Mouse (Mus musculus): ENCODE measurements around the gene Asgr1. TPM values are rescaled to one million over a fixed set of nuclear protein-coding genes. Genes with fewer than 3 reads are reported as not detected.
"Not testable (repeated sequence)": the region's sequence is repeated elsewhere in the genome, so short reads cannot be mapped to it uniquely, and the experiment has no call there.

Gene Asgr1
- polyA plus RNA-seq, 1 experiment from 2014 or later: 1.4 TPM

DNA sequence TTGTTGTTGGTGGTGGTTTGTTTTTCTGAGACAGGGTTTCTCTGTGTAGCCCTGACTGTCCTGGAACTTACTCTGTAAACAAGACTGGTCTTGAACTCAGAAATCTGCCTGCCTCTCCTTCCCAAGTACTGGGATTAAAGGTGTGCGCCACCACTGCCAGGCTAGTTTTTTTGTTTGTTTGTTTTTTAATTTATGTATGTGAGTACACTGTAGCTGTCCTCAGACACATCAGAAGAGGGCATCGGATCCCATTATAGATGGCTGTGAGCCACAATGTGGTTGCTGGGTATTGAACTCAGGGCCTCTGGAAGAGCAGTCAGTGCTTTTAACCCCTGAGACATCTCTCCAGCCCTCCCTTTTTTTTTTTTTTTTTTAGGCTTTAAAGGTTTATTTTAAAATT is 37.7 kb upstream of the Asgr1 start:
- ATAC-seq (ENCODE audit: low FRiP score, low TSS enrichment); H3K9ac ChIP-seq (replicated peaks; ENCODE audit: low read length); H3K4me3 ChIP-seq (ENCODE audit: low read length); H3K9me3 ChIP-seq (ENCODE audit: low read length); H3K27ac ChIP-seq (ENCODE audit: low read length); H3K27me3 ChIP-seq (ENCODE audit: insufficient read depth, low read length); H3K4me2 ChIP-seq (replicated peaks; ENCODE audit: low read depth, low read length): not testable (repeated sequence)
- Histone ChIP-seq H3K36me3 (ENCODE audit: insufficient read depth, low read length) (peaks cover 24% of the 10 kb centered on the region), H3K4me1 (ENCODE audit: insufficient read depth, low read length) (peaks cover 53% of the 10 kb centered on the region)
- 85% methylated on average over 2 of the region's 2 CpGs for WGBS

- peak within 1 kb of the TSS; percentile 78 for H3K27ac ChIP-seq (ENCODE audit: low read length)
- peaks cover 19% of the 10 kb centered on the region for H3K36me3 ChIP-seq (ENCODE audit: insufficient read depth, low read length)
- 66% methylated on average over 3 of the region's 3 CpGs for WGBS
- peaks cover 53% of the 10 kb centered on the region for H3K4me1 ChIP-seq (ENCODE audit: insufficient read depth, low read length)
- peak within 1 kb of the TSS; percentile 94 for H3K4me2 ChIP-seq (replicated peaks; ENCODE audit: low read depth, low read length)
- H3K9me3 ChIP-seq (ENCODE audit: low read length): no peaks in the 10 kb centered on the region
- H3K27me3 ChIP-seq (ENCODE audit: insufficient read depth, low read length): no peaks in the 10 kb centered on the region
- peak within 1 kb of the TSS; percentile 85 for H3K9ac ChIP-seq (replicated peaks; ENCODE audit: low read length)
- no peak for ATAC-seq (ENCODE audit: low FRiP score, low TSS enrichment)
- peak within 1 kb of the TSS; percentile 74 for H3K4me3 ChIP-seq (ENCODE audit: low read length)
Observed at GRCm38 (mm10) chr11:70016669-70017068, 37.2 kb upstream of the Asgr1 start, which contains the start of gene Dlg4. TSS of gene Dlg4 (plus strand) at chr11:70016942.

DNA sequence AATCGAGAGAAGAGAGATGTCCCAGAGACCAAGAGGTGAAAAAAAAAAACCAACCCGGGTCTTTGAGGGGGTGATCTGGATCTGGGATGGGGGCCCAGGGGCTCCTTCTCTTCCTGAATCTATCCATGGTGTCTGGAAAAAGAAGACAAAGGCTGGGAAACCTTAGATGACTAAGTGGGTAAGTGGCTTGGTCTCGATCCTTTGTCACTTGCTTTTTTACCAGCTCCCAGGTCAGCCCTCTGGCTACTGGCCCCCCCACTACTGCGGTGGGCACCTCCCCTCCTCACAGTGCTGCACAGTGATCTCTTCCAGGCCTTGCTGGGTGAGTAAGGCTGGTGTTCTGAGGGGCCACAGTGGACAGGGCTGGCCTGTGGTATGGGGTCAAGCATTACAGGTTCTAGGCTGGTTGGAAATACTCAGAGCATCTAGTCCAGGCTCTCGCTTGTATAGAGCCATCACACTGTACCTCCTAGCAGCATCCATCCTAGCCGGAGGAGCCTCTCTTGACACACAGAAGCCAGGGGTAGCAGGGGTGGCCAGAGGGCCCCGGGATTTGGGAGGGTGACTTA is 36.6 kb upstream of the Asgr1 start:
- no peak for ATAC-seq (ENCODE audit: low FRiP score, low TSS enrichment)
- H3K4me3 ChIP-seq (ENCODE audit: low read length): no peak overlapping the region; the same call in 1 of the 2 replicates
- H3K4me2 ChIP-seq (replicated peaks; ENCODE audit: low read depth, low read length): peak overlapping the region; percentile 94
- 44% methylated on average over 7 of the region's 7 CpGs for WGBS
- peaks cover 53% of the 10 kb centered on the region for H3K4me1 ChIP-seq (ENCODE audit: insufficient read depth, low read length)
- peak overlapping the region; percentile 85 for H3K9ac ChIP-seq (replicated peaks; ENCODE audit: low read length)
- H3K36me3 ChIP-seq (ENCODE audit: insufficient read depth, low read length): peaks cover 14% of the 10 kb centered on the region
- H3K9me3 ChIP-seq (ENCODE audit: low read length): no peaks in the 10 kb centered on the region
- H3K27ac ChIP-seq (ENCODE audit: low read length): peak overlapping the region; percentile 78; the same call in 1 of the 2 replicates
- no peaks in the 10 kb centered on the region for H3K27me3 ChIP-seq (ENCODE audit: insufficient read depth, low read length)

DNA sequence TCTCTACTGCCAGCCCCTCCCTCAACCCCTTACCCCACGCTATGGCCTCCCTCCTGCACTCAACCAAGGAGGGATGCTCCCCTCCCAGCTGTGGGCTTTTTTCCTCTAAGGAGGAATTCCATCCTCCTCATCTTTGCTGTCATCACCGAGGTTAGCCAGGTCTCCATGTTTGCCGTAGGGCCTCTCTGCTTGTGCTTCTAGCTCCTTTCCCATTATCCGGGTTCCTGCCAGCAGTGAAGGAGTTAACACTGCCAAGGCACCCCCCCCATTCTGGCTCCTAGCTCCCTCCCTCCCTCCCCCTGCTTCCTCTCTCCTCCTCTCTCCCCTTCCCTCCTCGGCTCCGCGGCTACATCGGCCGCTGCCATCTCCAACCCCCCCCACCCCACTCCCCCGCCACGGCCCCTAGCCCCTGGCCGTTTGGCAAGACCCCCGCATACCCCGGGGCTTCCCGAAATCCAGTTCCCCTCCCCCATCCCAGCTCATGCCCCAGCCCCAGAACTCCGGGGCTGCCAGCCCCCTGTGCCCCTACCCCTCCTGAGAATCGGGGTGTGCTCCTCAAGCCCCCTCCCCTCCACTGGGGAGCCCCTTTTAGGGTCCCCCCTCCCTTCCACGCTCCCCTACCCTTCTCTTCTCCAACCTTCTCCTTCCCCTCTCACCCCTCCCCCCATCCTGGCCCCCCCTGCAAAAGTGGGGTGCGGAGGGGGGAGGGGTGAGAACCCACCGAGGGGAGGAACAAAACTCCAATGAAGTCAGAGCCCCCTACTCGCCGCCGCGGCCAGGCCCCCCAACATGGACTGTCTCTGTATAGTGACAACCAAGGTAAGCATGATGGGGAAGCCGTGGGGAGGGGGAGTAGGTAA is 35.5 kb upstream of the Asgr1 start:
- no peak for ATAC-seq (ENCODE audit: low FRiP score, low TSS enrichment)
- H3K4me2 ChIP-seq (replicated peaks; ENCODE audit: low read depth, low read length): peak overlapping the region; percentile 94
- H3K4me3 ChIP-seq (ENCODE audit: low read length): peak overlapping the region; percentile 74
- under 1% methylated on average over 22 of the region's 25 CpGs for WGBS
- peak overlapping the region; percentile 88 for H3K27ac ChIP-seq (ENCODE audit: low read length)
- H3K9me3 ChIP-seq (ENCODE audit: low read length): no peaks in the 10 kb centered on the region
- H3K27me3 ChIP-seq (ENCODE audit: insufficient read depth, low read length): no peaks in the 10 kb centered on the region
- peaks cover 3% of the 10 kb centered on the region; the same call in 1 of the 2 replicates for H3K36me3 ChIP-seq (ENCODE audit: insufficient read depth, low read length)
- peaks cover 56% of the 10 kb centered on the region for H3K4me1 ChIP-seq (ENCODE audit: insufficient read depth, low read length)
- H3K9ac ChIP-seq (replicated peaks; ENCODE audit: low read length): peak overlapping the region; percentile 85

GRCm38 (mm10) chr11:70019495-70020021 is 34.3 kb upstream of the Asgr1 start:
- Histone ChIP-seq H3K4me1 (ENCODE audit: insufficient read depth, low read length) (peaks cover 58% of the 10 kb centered on the region), H3K4me3 (ENCODE audit: low read length) (peak overlapping the region; percentile 74), H3K9ac (replicated peaks; ENCODE audit: low read length) (peak overlapping the region; percentile 85), H3K27me3 (ENCODE audit: insufficient read depth, low read length) (no peaks in the 10 kb centered on the region), H3K36me3 (ENCODE audit: insufficient read depth, low read length) (no peaks in the 10 kb centered on the region), H3K4me2 (replicated peaks; ENCODE audit: low read depth, low read length) (peak overlapping the region; percentile 94), H3K27ac (ENCODE audit: low read length) (peak overlapping the region; percentile 88), H3K9me3 (ENCODE audit: low read length) (no peaks in the 10 kb centered on the region)
- no peak for ATAC-seq (ENCODE audit: low FRiP score, low TSS enrichment)
- WGBS: 0% methylated on average over 1 of the region's 2 CpGs

- Histone ChIP-seq H3K27me3 (ENCODE audit: insufficient read depth, low read length) (no peaks in the 10 kb centered on the region), H3K9ac (replicated peaks; ENCODE audit: low read length) (peak overlapping the region; percentile 85), H3K4me3 (ENCODE audit: low read length) (peak overlapping the region; percentile 74), H3K27ac (ENCODE audit: low read length) (peak overlapping the region; percentile 88), H3K4me1 (ENCODE audit: insufficient read depth, low read length) (peaks cover 53% of the 10 kb centered on the region), H3K4me2 (replicated peaks; ENCODE audit: low read depth, low read length) (peak overlapping the region; percentile 94), H3K9me3 (ENCODE audit: low read length) (no peaks in the 10 kb centered on the region), H3K36me3 (ENCODE audit: insufficient read depth, low read length) (no peaks in the 10 kb centered on the region)
- ATAC-seq (ENCODE audit: low FRiP score, low TSS enrichment): no peak
- WGBS: 21% methylated on average over 8 of the region's 8 CpGs
Observed at GRCm38 (mm10) chr11:70020022-70020631, 33.8 kb upstream of the Asgr1 start.

DNA sequence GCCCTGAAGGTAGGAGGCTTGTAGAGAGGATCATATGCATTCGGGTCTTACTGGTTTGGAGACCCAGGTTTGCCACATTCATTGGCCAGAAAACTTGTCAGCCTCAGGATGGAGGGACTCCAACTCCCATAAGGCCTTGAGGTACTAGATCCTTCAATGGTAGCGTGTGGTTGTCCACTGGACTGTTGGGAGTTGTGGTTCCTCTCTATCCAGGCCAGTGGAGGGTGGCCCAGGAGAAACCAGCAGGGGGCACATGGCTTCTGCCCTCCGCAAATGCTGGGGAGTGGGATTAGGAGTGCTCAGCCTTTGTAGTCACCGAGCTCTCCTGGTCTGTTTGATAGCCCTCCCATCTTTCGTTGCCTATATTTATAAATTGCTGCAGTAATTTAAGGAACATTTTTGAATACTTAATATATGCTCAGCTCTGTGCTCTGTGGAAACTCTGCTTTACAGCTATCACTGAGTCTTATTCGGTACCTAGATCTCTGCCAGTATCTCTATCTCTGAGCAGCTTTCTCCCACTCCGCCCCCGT is 33.1 kb upstream of the Asgr1 start:
- peak overlapping the region; percentile 94 for H3K4me2 ChIP-seq (replicated peaks; ENCODE audit: low read depth, low read length)
- peak overlapping the region; percentile 88 for H3K27ac ChIP-seq (ENCODE audit: low read length)
- H3K9ac ChIP-seq (replicated peaks; ENCODE audit: low read length): peak overlapping the region; percentile 27; the same call in 1 of the 2 replicates
- H3K9me3 ChIP-seq (ENCODE audit: low read length): no peaks in the 10 kb centered on the region
- peak; percentile 89 for ATAC-seq (ENCODE audit: low FRiP score, low TSS enrichment)
- peak overlapping the region; percentile 74 for H3K4me3 ChIP-seq (ENCODE audit: low read length)
- H3K36me3 ChIP-seq (ENCODE audit: insufficient read depth, low read length): no peaks in the 10 kb centered on the region
- peaks cover 52% of the 10 kb centered on the region for H3K4me1 ChIP-seq (ENCODE audit: insufficient read depth, low read length)
- under 1% methylated on average over 8 of the region's 8 CpGs for WGBS
- H3K27me3 ChIP-seq (ENCODE audit: insufficient read depth, low read length): no peaks in the 10 kb centered on the region

DNA sequence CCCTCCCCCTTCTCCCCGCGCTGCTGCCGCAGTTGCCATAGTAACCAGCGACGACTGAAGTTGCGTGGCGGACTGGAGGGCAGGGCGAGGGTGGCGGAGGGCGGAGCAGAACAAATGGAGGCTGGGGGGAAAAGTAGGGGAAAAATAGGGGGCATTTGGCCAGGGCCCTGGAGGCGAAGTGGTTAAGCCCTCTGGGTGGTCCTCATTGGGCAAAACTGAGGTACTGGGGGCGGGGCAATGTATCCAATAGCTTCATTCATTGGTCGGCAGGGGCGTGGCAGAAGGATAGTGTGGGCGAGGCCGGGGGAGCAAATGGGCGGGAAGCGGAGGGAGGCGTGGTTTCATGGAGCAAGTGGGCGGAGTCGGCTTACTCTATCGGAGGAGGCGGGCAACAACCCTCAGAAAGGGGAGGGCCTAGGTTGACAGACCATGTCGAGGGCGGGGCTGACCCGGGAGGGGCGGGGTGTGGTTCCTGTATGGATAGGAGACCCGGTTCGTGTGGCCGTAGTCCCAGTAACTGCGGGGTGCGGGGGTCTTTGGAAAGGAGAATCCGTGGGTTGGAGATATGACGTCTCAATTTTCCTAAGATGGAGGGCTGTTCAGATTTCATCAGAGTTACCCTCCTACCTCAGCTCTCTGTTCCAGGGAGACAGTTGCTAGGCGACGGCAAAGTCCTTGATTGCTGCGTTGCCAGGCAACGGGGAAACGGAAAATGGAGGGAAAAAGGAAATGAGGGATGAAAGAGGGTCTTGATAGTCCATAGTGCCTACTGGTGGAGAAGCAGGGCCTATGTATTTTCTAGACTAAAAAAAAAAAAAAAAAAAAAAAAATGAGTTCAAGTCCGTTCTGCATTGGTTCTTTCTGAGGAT is 32.4 kb upstream of the Asgr1 start:
- Histone ChIP-seq H3K27me3 (ENCODE audit: insufficient read depth, low read length) (no peaks in the 10 kb centered on the region), H3K9ac (replicated peaks; ENCODE audit: low read length) (peak overlapping the region; percentile 27; the same call in 1 of the 2 replicates), H3K9me3 (ENCODE audit: low read length) (no peaks in the 10 kb centered on the region), H3K4me2 (replicated peaks; ENCODE audit: low read depth, low read length) (peak overlapping the region; percentile 94), H3K36me3 (ENCODE audit: insufficient read depth, low read length) (no peaks in the 10 kb centered on the region), H3K4me3 (ENCODE audit: low read length) (peak overlapping the region; percentile 74), H3K27ac (ENCODE audit: low read length) (peak overlapping the region; percentile 78), H3K4me1 (ENCODE audit: insufficient read depth, low read length) (peaks cover 59% of the 10 kb centered on the region)
- 2% methylated on average over 40 of the region's 40 CpGs for WGBS
- peak; percentile 67 for ATAC-seq (ENCODE audit: low FRiP score, low TSS enrichment)

All from kidney, embryonic 16.5 days (tissue).